Mouse (Mus musculus) hindbrain, embryonic 11.5 days (tissue): ENCODE measurements at regions not wholly inside any gene's neighbourhood (a gene's known extent, or its start where the extent isn't known, plus 50 kb on each side); places are given as distances from the start of the nearest gene placed in this dataset.

Source experiments
- ATAC-seq: fragments of 200-750 bp; cut with Nextera tagmentation; 2 replicates; pipeline ENCODE4 v1.8.0; 2017; ENCODE audit warnings: mild to moderate bottlenecking, moderate TSS enrichment, moderate library complexity; ENCODE audit not compliant: low FRiP score
- DNase-seq: peaks from one replicate; pipeline ENCODE4 v3.0.0-alpha.2; 2015; ENCODE audit warnings: low spot score
- H3K27ac ChIP-seq: fragments of 300-500 bp; sonication (generic); 2 replicates; pipeline ENCODE4 v1.5.1; 2014; ENCODE audit warnings: mild to moderate bottlenecking, low read depth, low read length
- H3K27me3 ChIP-seq: fragments of 300-500 bp; sonication (generic); 2 replicates; pipeline ENCODE4 v1.6.1; 2014; ENCODE audit warnings: mild to moderate bottlenecking, low read length, moderate library complexity, mixed read lengths; ENCODE audit not compliant: control insufficient read depth, insufficient read depth
- H3K36me3 ChIP-seq: fragments of 300-500 bp; sonication (generic); 2 replicates; pipeline ENCODE4 v1.6.1; 2014; ENCODE audit warnings: mild to moderate bottlenecking, low read length, moderate library complexity, mixed read lengths; ENCODE audit not compliant: control insufficient read depth, insufficient read depth
- H3K4me1 ChIP-seq: fragments of 300-500 bp; sonication (generic); replicated peaks from 2 replicates; pipeline ENCODE4 v1.6.1; 2014; ENCODE audit warnings: low read length, mixed read lengths; ENCODE audit not compliant: control insufficient read depth, insufficient read depth
- H3K4me2 ChIP-seq: fragments of 300-500 bp; sonication (generic); replicated peaks from 2 replicates; pipeline ENCODE4 v1.6.1; 2014; ENCODE audit warnings: mild to moderate bottlenecking, low read depth, low read length
- H3K4me3 ChIP-seq: fragments of 300-500 bp; sonication (generic); 2 replicates; pipeline ENCODE4 v1.5.1; 2014; ENCODE audit warnings: low read depth, low read length
- H3K9ac ChIP-seq: fragments of 300-500 bp; sonication (generic); 2 replicates; pipeline ENCODE4 v1.6.1; 2014; ENCODE audit warnings: low read depth, low read length
- H3K9me3 ChIP-seq: fragments of 300-500 bp; sonication (generic); 2 replicates; pipeline ENCODE4 v1.6.1; 2016; ENCODE audit warnings: low read length; ENCODE audit not compliant: control insufficient read depth
- WGBS: fragments of 180-500 bp; shearing (Covaris S2); extraction: QIAGEN DNeasy Blood & Tissue Kit; methylation state at CpG from one replicate; pipeline ENCODE4 v1.1.7; 2014; 5-methylcytosine and 5-hydroxymethylcytosine counted together

- no peaks in the 10 kb centered on the region for H3K4me1 ChIP-seq
- H3K27me3 ChIP-seq = no peaks in the 10 kb centered on the region
- H3K36me3 ChIP-seq = no peaks in the 10 kb centered on the region
- WGBS = 67% methylated on average over 4 of the region's 4 CpGs
- H3K9ac ChIP-seq = no peak overlapping the region
- no peak overlapping the region for H3K4me2 ChIP-seq
- ATAC-seq (no peak), DNase-seq (no peak)
- no peaks in the 10 kb centered on the region for H3K9me3 ChIP-seq
- no peak overlapping the region for H3K27ac ChIP-seq
- H3K4me3 ChIP-seq = no peak overlapping the region
These were observed 712.7 kb downstream of the Vrk1 start for GRCm38 (mm10) chr12:106722761-106723160.

- 78% methylated on average over 8 of the region's 8 CpGs for WGBS
- H3K36me3 ChIP-seq = no peaks in the 10 kb centered on the region
- DNase-seq (no peak), ATAC-seq (no peak)
- H3K9me3 ChIP-seq = no peaks in the 10 kb centered on the region
- H3K27me3 ChIP-seq = no peaks in the 10 kb centered on the region
- no peak overlapping the region for H3K9ac ChIP-seq
- H3K4me2 ChIP-seq = no peak overlapping the region
- no peaks in the 10 kb centered on the region for H3K4me1 ChIP-seq
- no peak overlapping the region for H3K27ac ChIP-seq
- H3K4me3 ChIP-seq = no peak overlapping the region
These were observed 716.9 kb downstream of the Vrk1 start for GRCm38 (mm10) chr12:106726920-106727319.

DNA sequence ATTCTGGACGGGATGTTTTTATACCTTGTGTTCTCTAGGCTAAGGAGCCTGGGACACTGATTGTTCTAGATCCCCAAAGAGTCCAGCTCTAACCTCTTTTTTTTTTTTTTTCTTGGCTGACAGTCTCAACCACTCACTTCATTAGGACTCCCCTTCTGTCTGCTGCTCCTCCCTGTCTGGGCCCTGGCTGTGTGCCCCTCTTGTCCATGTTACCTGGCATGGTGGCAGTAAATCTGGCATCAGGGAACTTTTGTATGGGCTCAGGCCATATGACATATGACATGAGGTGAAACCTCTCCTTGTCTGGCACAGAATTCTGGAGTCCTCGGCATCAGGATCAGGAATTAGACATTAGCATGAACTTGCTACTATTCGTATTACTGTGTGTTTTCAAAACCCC, 717.5 kb downstream of the Vrk1 start:
- no peaks in the 10 kb centered on the region for H3K4me1 ChIP-seq
- 90% methylated on average over 3 of the region's 3 CpGs for WGBS
- DNase-seq (no peak), ATAC-seq (no peak)
- H3K4me2 ChIP-seq = no peak overlapping the region
- no peaks in the 10 kb centered on the region for H3K9me3 ChIP-seq
- H3K27me3 ChIP-seq = no peaks in the 10 kb centered on the region
- no peak overlapping the region for H3K27ac ChIP-seq
- no peak overlapping the region for H3K9ac ChIP-seq
- no peaks in the 10 kb centered on the region for H3K36me3 ChIP-seq
- H3K4me3 ChIP-seq = no peak overlapping the region

GRCm38 (mm10) chr12:106729686-106730085, 719.7 kb downstream of the Vrk1 start:
- ATAC-seq = no peak
- WGBS = 78% methylated on average over 5 of the region's 5 CpGs

DNA sequence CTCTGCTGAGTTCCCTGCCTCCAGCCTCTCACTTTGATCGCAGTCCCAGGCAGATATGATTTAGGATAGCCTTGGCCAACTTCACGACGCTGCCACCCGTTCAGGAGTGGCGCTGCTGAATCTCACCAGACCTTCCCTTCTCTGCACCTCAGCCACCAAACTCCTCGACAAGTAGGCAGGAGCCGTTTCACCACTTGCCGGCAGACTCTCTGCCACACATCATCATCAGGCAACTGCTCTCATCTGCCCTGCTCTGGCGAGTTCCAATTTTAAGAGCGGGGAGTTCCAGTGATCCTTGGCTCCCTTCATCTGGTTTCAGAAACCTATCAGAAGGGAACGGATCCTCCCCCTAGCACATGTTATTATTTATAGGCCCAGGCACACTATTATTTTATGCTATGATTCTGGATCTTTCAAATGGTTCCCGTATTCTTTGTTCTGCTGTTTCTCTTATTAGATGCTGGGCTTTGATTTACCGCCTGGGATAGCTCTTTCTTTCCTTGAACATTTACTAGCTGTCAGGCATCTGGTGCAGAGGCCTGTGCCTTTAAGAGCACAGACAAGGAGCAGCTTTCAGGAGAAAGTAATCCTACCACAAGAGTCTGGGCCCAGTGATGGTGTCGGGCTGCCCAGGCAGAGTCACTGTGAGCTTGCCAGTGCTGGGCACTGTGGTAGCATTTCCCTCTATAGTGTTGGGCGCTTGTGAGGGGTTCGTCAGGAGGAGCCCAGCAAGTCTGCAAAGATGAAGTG, 722.3 kb downstream of the Vrk1 start:
- Histone ChIP-seq H3K9me3 (no peaks in the 10 kb centered on the region), H3K9ac (no peak overlapping the region), H3K4me2 (no peak overlapping the region), H3K4me1 (no peaks in the 10 kb centered on the region), H3K36me3 (no peaks in the 10 kb centered on the region), H3K4me3 (no peak overlapping the region), H3K27ac (no peak overlapping the region), H3K27me3 (no peaks in the 10 kb centered on the region)
- DNase-seq (no peak), ATAC-seq (no peak)
- WGBS = 84% methylated on average over 16 of the region's 16 CpGs

More at GRCm38 (mm10) chr12:106729686-106730085, 719.7 kb downstream of the Vrk1 start:
- H3K4me3 ChIP-seq = no peak overlapping the region
- H3K9me3 ChIP-seq = no peaks in the 10 kb centered on the region
- no peak overlapping the region for H3K27ac ChIP-seq
- no peak for DNase-seq
- H3K9ac ChIP-seq = no peak overlapping the region
- H3K36me3 ChIP-seq = no peaks in the 10 kb centered on the region
- H3K4me2 ChIP-seq = no peak overlapping the region
- H3K4me1 ChIP-seq = no peaks in the 10 kb centered on the region
- no peaks in the 10 kb centered on the region for H3K27me3 ChIP-seq

DNA sequence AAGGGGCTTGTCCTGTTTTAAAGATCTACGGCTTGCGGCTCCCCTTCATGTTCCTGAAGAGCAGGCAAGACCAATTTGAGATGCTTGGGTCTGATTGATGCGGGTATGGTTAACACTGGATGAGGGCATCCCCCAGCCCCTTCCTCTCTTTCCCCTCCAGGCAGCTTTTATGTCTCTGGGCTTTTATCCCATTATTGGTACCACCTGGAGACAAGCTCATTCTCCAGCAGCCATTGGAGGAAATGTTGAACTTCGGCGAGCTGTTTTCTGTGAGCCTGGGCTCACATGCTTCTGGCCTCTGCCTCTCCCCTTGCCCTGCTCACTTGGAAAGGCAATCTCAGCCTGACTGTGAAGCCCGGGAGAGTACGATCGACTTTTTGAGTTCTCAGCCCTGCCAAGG, 738.7 kb downstream of the Vrk1 start:
- 84% methylated on average over 8 of the region's 8 CpGs for WGBS
- no peak for DNase-seq

DNA sequence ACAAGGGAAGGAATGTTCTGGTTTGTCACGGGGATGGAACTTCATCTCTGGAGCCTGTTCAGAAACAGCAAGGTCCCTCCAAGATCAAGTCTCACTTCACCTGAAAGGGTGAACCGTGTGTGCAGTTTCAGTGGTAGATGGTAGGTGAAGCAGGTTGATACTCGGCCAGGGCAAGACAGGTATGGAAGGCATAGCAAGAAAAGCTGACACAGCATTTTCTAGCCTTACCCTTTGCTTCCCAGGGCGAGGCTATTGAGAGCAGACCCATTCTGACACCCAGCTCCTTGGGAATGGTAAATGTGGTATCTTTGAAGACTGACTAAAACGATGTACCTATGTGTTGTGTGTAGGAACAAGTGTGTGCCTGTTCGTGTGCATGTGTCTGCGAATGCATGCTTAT, 724.9 kb upstream of the 3110018I06Rik start:
- WGBS = 85% methylated on average over 7 of the region's 7 CpGs
- no peak overlapping the region for H3K9ac ChIP-seq
- H3K4me3 ChIP-seq = no peak overlapping the region
- DNase-seq (no peak), ATAC-seq (no peak)
- no peaks in the 10 kb centered on the region for H3K4me1 ChIP-seq
- H3K36me3 ChIP-seq = no peaks in the 10 kb centered on the region
- H3K27me3 ChIP-seq = no peaks in the 10 kb centered on the region
- H3K27ac ChIP-seq = no peak overlapping the region
- H3K4me2 ChIP-seq = no peak overlapping the region
- no peaks in the 10 kb centered on the region for H3K9me3 ChIP-seq

More for the DNA sequence above, 738.7 kb downstream of the Vrk1 start:
- Histone ChIP-seq H3K27ac (no peak overlapping the region), H3K27me3 (no peaks in the 10 kb centered on the region), H3K4me2 (no peak overlapping the region), H3K36me3 (no peaks in the 10 kb centered on the region), H3K4me3 (no peak overlapping the region), H3K9me3 (no peaks in the 10 kb centered on the region), H3K4me1 (no peaks in the 10 kb centered on the region), H3K9ac (no peak overlapping the region)
- no peak for ATAC-seq

DNA sequence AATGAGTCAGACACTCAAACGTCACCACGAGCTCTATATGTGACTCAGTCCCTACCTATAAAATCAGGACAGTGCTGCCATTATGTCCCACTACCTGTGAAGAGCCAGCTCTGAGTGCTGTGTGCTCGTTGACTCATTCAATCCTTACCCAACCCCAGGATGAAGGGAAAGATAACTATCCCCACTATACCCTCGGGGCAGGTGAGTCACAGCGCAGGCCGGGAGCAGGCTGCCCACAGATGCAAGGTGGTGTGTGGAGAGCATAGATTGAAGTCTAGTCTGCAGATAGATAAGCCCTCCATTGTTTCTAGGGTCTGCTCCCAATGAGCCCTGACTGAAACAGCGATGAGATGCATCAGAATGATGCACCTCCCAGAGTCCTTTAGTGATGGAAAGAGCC, 723.9 kb upstream of the 3110018I06Rik start:
- Histone ChIP-seq H3K36me3 (no peaks in the 10 kb centered on the region), H3K4me1 (no peaks in the 10 kb centered on the region), H3K9ac (no peak overlapping the region), H3K9me3 (no peaks in the 10 kb centered on the region), H3K27ac (no peak overlapping the region), H3K27me3 (no peaks in the 10 kb centered on the region), H3K4me3 (no peak overlapping the region), H3K4me2 (no peak overlapping the region)
- WGBS = 85% methylated on average over 7 of the region's 7 CpGs
- ATAC-seq (no peak), DNase-seq (no peak)

DNA sequence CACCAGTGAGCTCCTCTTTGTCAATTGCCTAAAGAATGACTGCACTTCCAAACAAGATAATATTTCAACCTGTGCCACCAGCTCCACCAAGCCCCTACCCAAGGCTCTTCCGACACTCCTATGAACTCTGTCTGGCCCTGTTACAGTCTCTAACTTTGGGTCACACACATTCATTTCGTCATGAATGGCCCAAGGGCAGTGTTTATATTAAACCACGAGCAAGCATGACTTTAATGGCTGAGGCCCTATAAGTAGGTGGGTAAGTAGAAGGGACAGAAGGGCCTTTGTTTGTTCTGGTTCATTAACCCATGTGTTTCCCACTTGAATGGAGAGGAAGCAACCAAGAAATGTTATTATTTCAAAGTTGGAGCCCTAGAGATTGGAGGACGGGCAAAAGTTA, 714.9 kb upstream of the 3110018I06Rik start:
- no peak for DNase-seq
- no peak for ATAC-seq
- Histone ChIP-seq H3K9me3 (no peaks in the 10 kb centered on the region), H3K4me1 (no peaks in the 10 kb centered on the region), H3K27ac (no peak overlapping the region), H3K9ac (no peak overlapping the region), H3K4me2 (no peak overlapping the region), H3K4me3 (no peak overlapping the region), H3K27me3 (no peaks in the 10 kb centered on the region), H3K36me3 (no peaks in the 10 kb centered on the region)
- WGBS = 68% methylated on average over 4 of the region's 4 CpGs
